Mouse (Mus musculus) layer of hippocampus, adult 2 months (tissue): ENCODE data around the gene Ipo7. TPM values are rescaled to one million over a fixed set of nuclear protein-coding genes. Genes with fewer than 3 reads are reported as not detected.

Experiments
- DNase-seq, 2 experiments: peaks; one replicate each; pipeline ENCODE4 v3.0.0; 2022; ENCODE audit warnings: low spot score in 2 of 2
- H3K27ac ChIP-seq: fragments of 200-600 bp; 2 replicates; pipeline ENCODE4 v1.8.1; 2022
- H3K4me3 ChIP-seq: fragments of 200-600 bp; 2 replicates; pipeline ENCODE4 v1.8.1; 2022; ENCODE audit warnings: mild to moderate bottlenecking
- CTCF ChIP-seq: fragments of 200-600 bp; conservative IDR thresholded peaks from 2 replicates; pipeline ENCODE4 v1.8.1; 2022; ENCODE audit warnings: antibody characterized with exemption, mild to moderate bottlenecking, moderate library complexity
- total RNA-seq, 2 experiments: library from RNA; stranded (reverse); gene quantifications; 2 replicates each; pipeline ENCODE4 v1.2.3; 2021

Gene Ipo7
- total RNA-seq, 2 experiments from 2014 or later, result 97.9 to 101 TPM

DNA sequence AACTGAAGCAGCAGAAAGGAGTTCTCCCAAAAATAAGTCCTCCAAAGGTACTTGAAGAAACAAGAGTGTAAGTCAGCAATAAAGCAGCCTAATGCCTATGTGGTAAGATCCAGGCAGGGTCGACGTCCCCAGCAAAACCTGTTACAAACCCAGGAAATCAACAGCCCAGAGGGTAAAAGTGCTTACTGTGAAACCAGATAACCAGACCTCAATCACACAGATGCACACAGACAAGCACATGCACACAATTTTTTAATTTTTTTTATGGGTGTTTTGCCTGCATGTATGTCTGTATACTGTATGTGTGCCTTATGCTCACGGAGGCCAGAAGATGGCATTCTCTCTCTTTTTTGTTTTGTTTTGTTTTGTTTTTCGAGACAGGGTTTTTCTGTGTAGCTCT is 78.3 kb downstream of the Ipo7 start:
- no peak for TF ChIP-seq CTCF
- Histone ChIP-seq H3K4me3 (no peak overlapping the region), H3K27ac (no peak overlapping the region)
- DNase-seq, result no peak

DNA sequence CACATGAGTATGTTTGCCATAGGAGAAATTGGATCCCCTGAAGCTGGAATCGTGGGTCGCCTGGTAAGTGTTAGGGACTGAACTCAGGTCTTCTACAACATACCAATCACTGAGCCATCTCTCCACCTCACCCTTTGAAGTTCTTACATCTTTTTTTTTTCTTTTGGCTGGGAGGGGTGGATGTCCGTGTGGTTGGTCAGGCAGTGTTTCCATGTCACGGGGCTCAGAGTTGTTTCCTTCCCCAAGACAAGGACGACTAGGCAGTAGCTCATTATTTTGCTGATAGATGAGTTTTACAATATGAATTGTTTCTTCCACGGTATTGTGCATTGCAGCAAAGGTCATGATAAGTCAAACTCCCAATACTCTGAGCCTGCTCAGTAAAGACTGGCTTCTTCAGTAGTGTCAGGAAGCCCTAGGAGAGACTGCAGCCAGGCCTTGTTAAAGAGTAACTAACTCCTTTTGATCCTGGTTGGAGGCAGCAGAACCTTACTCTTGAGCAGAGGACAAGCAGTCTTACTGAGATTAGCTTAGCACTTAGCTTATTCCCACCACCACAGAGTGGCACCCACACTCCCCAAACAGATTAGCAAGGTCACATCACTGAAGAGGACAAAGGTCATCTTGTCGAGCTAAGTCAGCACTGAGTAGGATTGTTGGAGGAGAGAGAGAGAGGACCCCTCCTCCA is 79.2 kb downstream of the Ipo7 start:
- no peak for DNase-seq
- H3K27ac ChIP-seq, result no peak overlapping the region
- no peak for TF ChIP-seq CTCF
- no peak overlapping the region for H3K4me3 ChIP-seq

DNA sequence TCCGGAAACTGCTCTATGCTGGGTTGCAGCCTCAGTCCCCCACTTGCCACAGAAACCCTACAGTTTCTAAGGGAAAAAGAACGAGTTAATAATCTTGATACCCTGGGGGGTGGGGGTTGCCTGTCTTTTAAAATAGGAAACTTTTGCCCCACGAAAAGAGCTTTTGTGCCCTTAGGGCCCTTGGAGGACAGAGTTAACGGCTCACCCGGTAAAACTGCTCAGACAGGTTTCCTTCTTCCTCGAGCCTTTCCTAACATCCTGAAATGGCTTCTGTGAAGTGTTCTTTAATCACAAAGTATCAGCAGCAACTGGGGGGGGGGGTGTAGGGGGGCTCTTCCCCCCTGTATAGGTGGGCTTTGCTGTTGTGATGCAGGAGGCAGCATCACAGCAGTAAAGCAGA is 82.8 kb downstream of the Ipo7 start:
- DNase-seq, result no peak
- Histone ChIP-seq H3K4me3 (no peak overlapping the region), H3K27ac (no peak overlapping the region)
- no peak for TF ChIP-seq CTCF

DNA sequence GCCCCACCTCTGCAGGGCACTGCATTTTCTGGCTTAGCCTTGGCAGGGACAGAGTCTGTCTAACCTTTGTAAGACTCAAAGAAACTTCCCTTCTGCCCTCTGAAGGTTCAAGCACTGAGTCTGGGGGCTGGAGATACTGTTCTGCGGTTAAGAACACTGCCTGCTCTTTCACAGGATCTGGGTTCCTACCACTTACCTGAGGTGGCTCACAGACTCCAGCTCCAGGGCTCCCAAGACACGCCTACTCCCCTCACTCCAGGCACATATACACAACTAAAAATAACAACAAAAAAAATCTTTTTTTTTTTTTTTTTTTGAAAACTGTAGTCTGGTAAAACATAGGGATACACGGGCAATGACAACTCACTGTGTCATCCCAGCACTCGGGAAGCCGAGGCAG is 83.2 kb downstream of the Ipo7 start:
- TF ChIP-seq CTCF, result no peak
- Histone ChIP-seq H3K27ac (no peak overlapping the region), H3K4me3 (no peak overlapping the region)
- no peak for DNase-seq

DNA sequence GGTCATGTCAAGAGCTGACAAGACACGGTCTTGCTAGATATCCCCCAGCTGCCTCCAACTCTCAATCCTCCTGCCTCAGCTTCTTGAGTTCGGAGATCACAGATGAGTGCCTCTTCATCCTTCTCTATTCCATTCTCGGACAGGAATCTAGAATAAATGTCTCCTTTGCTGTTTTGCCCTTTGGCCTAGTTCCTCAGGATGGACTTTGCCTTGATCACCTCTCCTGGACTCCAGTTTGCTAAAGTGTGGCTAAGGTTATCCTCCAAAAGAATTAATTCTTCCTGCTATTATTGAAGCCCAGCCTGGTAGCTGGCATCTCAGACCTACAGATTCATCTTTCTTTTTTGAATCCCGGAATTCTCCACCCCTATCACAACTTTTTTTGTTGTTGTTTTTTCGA is 87.0 kb downstream of the Ipo7 start:
- no peak for DNase-seq
- TF ChIP-seq CTCF, result no peak
- Histone ChIP-seq H3K4me3 (no peak overlapping the region), H3K27ac (no peak overlapping the region)

Other genes starting within 250 kb of the Ipo7 start
- 100 to 1,000 TPM; 229 to 234 TPM for gene Nrip3, start 236.2 kb upstream of the Ipo7 start, total RNA-seq
- gene Scube2, start 152.6 kb upstream of the Ipo7 start, total RNA-seq, result 1 to 10 TPM; 2.1 TPM
- 100 to 1,000 TPM; 211 to 212 TPM for gene Dennd5a, start 57.8 kb upstream of the Ipo7 start, total RNA-seq
- 10 to 100 TPM; 43.9 to 45.3 TPM for gene Tmem41b, start 31.3 kb upstream of the Ipo7 start, total RNA-seq
- gene Zfp143, start 42.9 kb downstream of the Ipo7 start, total RNA-seq, result 10 to 100 TPM; 11.4 to 13.3 TPM
- gene Wee1, start 103.8 kb downstream of the Ipo7 start, total RNA-seq, result 10 to 100 TPM; 20.3 to 21.2 TPM
- gene Swap70, start 203.4 kb downstream of the Ipo7 start, total RNA-seq, result 10 to 100 TPM in 1 of 2 experiments, 1 to 10 TPM in 1; 9.4 to 10.8 TPM